Mouse (Mus musculus) liver, embryonic 14.5 days (tissue): ENCODE results near the gene Slc5a8.

ENCODE experiments used
- CTCF ChIP-seq: IDR thresholded peaks from 2 replicates; pipeline ENCODE4 v1.5.1; 2016; ENCODE audit warnings: antibody characterized with exemption, low read depth, control low read depth
- EP300 ChIP-seq: IDR thresholded peaks from 2 replicates; pipeline ENCODE4 v1.6.1; 2016; ENCODE audit warnings: antibody characterized with exemption, low read depth

- TF ChIP-seq EP300 (no peak), CTCF (no peak)
These were observed 93.1 kb downstream of the Slc5a8 start for GRCm38 (mm10) chr10:88978932-88979331.
